Mouse (Mus musculus): Measurements from ENCODE around the gene Saysd1.

Gene Saysd1

DNA sequence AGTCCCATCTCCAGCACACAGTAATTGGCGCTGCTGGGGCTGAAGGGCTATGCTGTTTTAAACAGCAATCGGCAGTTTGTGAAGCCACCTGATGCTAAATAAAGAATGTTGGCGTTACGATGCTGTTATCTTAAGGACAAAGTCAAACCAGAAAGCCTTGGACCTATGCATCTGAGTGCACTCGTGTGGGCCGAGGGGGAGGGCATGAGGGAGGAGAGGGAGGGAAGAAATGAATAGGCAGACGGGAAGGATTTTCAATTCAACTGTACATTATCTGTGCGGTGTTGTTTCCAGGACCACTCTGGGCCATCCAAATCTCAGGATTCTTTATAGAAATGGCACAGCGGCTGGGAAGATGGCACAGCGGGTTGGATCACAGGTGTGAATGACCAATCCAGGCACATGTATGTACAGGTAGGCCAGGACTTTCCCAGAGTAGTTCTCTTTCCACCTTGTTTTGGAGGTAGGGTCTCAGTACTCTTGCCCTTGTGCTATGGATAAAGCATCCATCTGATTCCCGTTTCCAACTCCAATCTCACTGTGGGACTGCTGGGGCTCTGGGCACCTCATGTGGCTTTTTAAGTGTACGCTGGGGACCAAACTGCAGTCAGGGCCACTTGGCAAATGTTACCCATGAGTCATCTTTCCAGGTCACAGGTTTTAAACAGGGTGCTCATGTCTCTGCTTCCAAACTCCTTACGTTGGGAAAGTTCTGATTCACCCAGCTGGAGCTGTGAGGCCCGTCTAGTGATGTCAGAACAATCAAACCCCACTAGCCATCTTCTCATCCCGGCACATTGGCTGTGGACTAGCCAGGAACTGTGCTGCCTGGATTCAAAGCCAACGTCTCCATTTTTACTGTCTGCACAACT is at the start of gene Saysd1:
Gene Saysd1 (minus strand): TSS at position 51 of the 872 bp plus-strand sequence.
- DNase-seq (ENCODE audit: low spot score), result no peak

GRCm38 (mm10) chr14:20185426-20185825 is 47.1 kb upstream of the Saysd1 start:
- DNase-seq (ENCODE audit: low spot score), result no peak

- no peak for DNase-seq (ENCODE audit: low spot score)
Observed at GRCm38 (mm10) chr14:20183701-20184100, 45.4 kb upstream of the Saysd1 start.

- no peak for DNase-seq (ENCODE audit: low spot score)
Observed at GRCm38 (mm10) chr14:20182596-20182995, 44.3 kb upstream of the Saysd1 start.

DNA sequence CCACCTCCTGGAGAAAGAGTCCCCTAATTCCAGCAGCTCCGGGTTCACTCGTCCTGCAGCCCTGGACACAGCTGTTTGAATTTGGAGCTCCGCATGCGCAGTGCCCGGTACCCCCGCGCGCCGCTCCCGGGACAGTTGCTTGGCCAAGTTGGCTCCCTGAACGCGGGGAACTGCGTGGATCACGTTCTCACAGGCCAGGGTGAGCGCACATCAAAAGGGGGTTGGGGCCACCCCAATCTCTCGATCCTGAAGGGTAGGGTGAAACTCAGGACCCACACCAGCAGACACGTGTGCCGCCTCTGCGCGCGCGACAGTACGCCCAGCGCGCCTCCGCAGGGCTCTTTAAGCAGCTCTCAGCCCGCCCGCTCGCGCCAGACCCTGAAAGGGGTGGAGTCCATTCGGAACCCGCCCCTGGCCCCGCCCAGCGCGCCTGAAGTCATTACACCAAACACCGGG is 43.2 kb upstream of the Saysd1 start, which contains the start of gene Kcnk5:
Gene Kcnk5 (minus strand): TSS at position 344 of the 456 bp plus-strand sequence.
- peak; percentile 91 for DNase-seq (ENCODE audit: low spot score)

GRCm38 (mm10) chr14:20180751-20181162 is 42.4 kb upstream of the Saysd1 start:
- peak; percentile 35 for DNase-seq (ENCODE audit: low spot score)

- no peak for DNase-seq (ENCODE audit: low spot score)
Observed at GRCm38 (mm10) chr14:20180304-20180703, 42.0 kb upstream of the Saysd1 start.

- no peak for DNase-seq (ENCODE audit: low spot score)
Observed at GRCm38 (mm10) chr14:20179731-20180280, 41.5 kb upstream of the Saysd1 start.

DNA sequence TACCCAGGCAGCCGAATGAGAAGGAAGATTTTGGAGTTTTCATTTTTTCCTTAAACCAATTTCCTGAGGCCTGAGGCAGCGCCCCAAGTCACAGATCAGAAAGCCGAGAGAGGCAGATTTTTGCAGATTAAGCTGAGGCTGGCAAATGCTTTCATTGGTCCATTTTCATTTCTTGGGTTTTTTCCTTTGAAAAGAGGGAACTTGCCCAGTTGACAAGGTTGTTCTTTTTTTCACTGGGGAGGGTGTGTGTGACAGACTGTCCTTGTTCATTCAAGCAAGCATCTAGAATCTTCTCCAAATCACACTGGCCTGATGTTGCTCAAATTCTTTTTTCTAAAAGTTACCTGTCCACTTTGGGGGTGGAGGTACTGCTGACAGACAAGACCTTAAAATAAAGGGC is 40.7 kb upstream of the Saysd1 start:
- no peak for DNase-seq (ENCODE audit: low spot score)

DNA sequence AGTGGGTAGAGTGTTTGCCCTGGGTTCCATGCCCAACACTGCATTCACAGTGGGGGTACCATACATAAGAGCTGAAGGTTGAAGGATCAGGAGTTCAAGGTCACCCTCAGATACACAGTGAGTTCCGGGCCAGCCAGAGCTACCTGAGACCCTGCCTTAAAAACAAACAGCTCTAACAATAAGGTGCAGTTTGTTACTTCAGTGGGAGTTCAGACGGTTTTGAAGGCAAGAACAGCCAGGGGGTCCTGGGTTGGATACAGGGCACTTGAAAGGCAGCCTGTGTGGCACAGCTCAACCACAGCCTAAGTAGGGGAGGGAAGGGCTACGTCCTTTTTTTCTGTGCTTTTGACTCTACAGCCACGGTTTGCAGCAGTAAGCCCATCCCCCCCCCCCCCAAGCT is 40.3 kb upstream of the Saysd1 start:
- DNase-seq (ENCODE audit: low spot score), result no peak

GRCm38 (mm10) chr14:20177494-20178123 is 39.3 kb upstream of the Saysd1 start:
- DNase-seq (ENCODE audit: low spot score), result peak; percentile 64

GRCm38 (mm10) chr14:20175705-20176104 is 37.4 kb upstream of the Saysd1 start:
- DNase-seq (ENCODE audit: low spot score), result no peak

DNA sequence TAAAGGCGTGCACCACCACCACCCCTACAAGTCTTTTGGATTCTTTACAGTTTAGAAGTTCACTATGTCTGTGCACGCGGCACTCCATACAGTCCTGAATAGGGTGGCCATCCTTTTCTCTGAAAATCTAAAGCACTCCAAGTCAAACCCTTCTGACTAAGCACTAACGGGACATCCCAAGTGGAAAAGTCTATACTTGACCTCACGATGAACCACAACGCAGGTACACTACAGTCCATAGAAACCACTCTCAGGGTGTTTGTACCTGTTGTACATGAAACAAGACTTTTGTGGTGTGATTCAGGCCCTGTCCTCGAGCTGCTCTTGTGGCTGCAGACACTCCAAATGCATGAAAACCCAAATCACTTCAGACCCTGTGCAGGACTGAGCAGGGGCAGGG is 36.8 kb upstream of the Saysd1 start:
- DNase-seq (ENCODE audit: low spot score), result no peak

GRCm38 (mm10) chr14:20174696-20175095 is 36.4 kb upstream of the Saysd1 start:
- DNase-seq (ENCODE audit: low spot score), result no peak

DNA sequence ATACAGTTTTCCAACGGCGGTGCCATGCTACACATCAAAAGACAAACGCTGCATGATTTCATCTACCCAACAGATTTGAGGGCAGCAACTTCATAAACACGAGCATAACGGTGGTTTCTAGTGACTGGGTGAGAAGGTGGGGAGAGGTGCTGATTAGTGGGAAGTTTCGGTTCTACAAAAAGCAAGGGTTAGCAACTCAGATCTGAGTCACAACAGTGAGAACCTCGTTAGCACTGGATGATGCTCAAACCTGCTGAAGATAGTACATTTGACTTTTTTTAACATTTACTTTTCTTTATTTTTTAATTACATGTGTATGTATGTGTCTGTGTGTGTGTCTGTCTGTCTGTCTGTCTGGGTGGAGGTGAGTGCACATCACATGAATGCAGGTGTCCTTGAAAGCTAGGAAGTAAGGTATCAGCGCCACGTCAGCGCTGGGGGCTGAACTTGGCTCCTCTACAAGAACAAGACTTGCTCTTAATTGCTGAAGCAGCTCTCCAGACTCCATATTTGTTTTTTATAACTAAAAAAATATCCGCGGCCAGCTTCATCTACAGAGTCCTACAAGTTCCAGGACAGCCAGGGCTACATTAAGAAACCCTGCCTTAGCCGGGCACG is 35.6 kb upstream of the Saysd1 start:
- DNase-seq (ENCODE audit: low spot score), result no peak

DNA sequence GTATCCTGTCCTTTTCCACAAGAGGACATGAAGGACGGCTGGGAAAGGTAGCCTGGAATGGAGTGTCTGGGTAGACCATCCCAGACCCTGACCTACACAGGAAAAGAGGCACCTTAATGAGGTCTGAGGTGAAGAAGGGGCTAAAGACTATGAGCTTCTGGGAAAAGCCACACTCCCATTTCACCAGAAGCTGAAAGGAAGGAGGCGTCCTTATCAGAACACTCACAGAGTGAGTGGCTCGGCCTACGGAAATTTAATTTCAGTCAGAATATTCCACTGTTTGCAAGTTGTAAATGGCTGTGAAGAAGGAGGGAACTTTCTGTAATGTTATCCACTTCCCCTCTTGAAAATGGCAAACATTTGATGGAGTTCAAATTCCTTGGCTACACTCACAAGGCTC is 34.6 kb upstream of the Saysd1 start:
- no peak for DNase-seq (ENCODE audit: low spot score)

DNA sequence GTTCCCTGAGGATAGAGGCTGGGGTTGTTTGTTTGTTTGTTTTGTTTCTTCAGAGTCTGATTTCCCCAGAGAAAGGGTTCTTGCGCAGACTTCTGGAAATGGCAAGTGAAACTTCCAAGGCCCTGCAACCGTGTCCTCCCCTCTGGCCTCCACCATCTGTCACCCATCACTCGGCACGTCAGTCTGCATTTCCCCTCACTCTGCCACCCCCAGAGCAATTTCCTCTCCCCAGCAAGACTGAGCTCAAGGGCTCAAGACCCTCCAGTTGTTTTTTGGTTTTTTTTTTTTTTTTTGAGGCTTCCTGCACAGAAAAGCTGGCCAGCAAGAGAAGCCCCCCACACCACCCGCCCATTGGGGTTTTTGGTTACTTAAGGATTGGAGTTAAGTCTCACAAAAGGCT is 34.2 kb upstream of the Saysd1 start:
- DNase-seq (ENCODE audit: low spot score), result no peak

- no peak for DNase-seq (ENCODE audit: low spot score)
Observed at GRCm38 (mm10) chr14:20171840-20172239, 33.5 kb upstream of the Saysd1 start.

DNA sequence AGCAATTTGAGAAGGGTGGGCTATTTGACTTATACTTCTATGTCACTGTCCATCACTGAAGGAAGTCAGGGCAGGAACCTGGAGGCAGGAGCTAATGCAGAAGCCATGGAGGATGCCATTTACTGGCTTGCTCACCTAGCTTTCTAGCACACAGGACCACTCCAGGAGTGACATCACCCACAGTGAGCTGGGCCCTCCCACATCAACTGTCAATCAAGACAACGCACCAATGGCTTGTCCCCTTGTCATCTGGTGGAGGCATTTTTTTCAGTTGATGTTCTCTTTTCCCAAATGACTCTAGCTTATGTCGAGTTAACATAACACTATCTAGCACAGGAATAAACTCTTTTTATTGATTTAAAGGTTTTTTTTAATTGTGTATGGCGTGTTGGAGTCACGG is 30.9 kb upstream of the Saysd1 start:
- no peak for DNase-seq (ENCODE audit: low spot score)

DNA sequence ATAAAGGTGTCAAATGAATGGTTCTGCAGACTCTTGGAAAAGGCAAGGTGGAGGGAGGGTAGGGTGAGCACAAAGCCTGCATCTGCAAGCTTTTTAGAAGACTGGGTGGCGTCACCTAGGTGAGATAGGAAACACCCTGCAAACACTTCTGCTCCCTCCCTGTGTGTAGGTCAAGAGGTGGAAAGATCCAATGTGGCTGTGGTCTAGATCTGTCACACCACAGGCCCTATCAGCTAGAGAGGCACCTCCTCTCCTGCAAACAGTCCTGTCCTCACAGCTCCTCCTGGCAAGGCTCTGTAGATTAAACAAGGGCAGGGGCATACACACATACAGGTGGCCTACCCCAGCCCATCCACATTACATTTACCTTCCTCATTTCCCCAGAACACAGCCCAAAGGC is 30.1 kb upstream of the Saysd1 start:
- DNase-seq (ENCODE audit: low spot score), result no peak

DNA sequence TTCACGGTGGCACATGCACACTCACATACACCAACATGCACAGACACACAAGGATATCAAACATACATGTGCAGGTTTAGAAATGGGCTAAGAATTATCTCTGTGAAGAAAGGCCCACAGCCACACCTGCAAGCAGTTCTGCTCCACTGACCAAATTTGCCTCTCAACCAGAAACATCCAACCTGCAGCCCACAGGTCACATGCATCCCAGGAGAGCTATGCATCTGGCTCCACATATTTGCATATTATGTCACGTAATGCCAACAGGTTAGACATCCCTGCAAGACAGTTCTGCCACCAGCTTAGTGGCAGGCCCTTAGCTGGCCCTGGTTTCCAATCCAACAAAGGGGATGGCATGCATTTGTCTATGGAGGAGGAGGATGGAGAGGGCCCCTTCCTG is 29.7 kb upstream of the Saysd1 start:
- no peak for DNase-seq (ENCODE audit: low spot score)

DNA sequence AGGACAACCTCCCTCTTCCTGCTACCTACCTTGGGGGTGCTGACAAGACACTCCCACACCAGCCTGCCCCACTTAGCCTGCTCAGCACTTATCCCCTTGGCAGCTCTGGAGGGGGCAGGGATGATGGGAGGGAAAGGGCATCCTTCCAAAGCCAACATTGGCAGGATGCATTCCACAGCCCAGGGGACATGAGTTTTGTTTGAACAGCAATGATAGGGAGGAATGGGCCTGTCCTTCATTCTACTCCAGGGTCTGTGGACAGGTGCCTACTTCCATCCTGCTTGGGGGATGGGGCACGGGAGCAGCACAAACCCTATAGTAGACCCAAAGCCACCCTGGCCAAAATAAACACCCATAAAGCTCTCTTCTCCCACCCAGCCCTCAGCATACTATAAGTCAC is 27.1 kb upstream of the Saysd1 start:
- peak; percentile 60 for DNase-seq (ENCODE audit: low spot score)

- no peak for DNase-seq (ENCODE audit: low spot score)
Observed at GRCm38 (mm10) chr14:20164438-20164837, 26.1 kb upstream of the Saysd1 start.

Measured in lung, postnatal 25 days (tissue).